ENCODE assay signal across 14 mouse cellular contexts in genomic region chr2:161148428-161149020, GRCm38 (mm10). TPM values are rescaled to one million over a fixed set of nuclear protein-coding genes. Genes with fewer than 3 reads are reported as not detected.
DNase-seq lines count a peak whose midpoint lies in the region; ATAC-seq lines count a peak whose summit lies in the region.
"Had no signal": no experiment of that assay in that cellular context is flagged by ENCODE, and none has a peak within 500 bp of the region (broad histone marks: within the 10 kb centered on the region; RNA-seq: fewer than 3 reads in every experiment).

No protein-coding gene starts in this region.

- peak; percentile 10 for DNase-seq in embryo, embryonic 10 days (ENCODE audit: low spot score)
- DNase-seq in embryo, embryonic 9.5 days (ENCODE audit: extremely low spot score) = no peak
- peak; percentile 19 for DNase-seq in retina, postnatal 1 day
- DNase-seq in retina, embryonic 14.5 days (ENCODE audit: low spot score) = no peak
- no peak for DNase-seq in left cerebral cortex, postnatal 36 days (ENCODE audit: low spot score in 2 of 2)
- DNase-seq in kidney, postnatal 36 days = no peak
- DNase-seq in left cerebral cortex, adult 8-10 months (ENCODE audit: low spot score in 2 of 2) = no peak
- DNase-seq: adrenal gland, postnatal 14 days; heart, adult 18-20 months; liver, embryonic 13.5 days; lung, postnatal 10 days had no signal

- 38% methylated on average over 3 of the region's 3 CpGs for WGBS in midbrain, embryonic 12.5 days

- no peak overlapping the region for H3K4me2 ChIP-seq in midbrain, embryonic 12.5 days (replicated peaks)
- H3K4me2 ChIP-seq: liver, embryonic 13.5 days had no signal

- no peaks in the 10 kb centered on the region for H3K27me3 ChIP-seq in midbrain, embryonic 12.5 days
- H3K27me3 ChIP-seq: liver, embryonic 13.5 days had no signal

- H3K4me1 ChIP-seq in midbrain, embryonic 12.5 days = peaks cover 19% of the 10 kb centered on the region
- H3K4me1 ChIP-seq: limb, embryonic 10.5 days; liver, embryonic 13.5 days had no signal

- no peaks in the 10 kb centered on the region for H3K36me3 ChIP-seq in midbrain, embryonic 12.5 days
- H3K36me3 ChIP-seq: limb, embryonic 10.5 days; liver, embryonic 13.5 days had no signal

- H3K9ac ChIP-seq in midbrain, embryonic 12.5 days (replicated peaks) = no peak overlapping the region
- H3K9ac ChIP-seq: liver, embryonic 13.5 days had no signal

- no peaks in the 10 kb centered on the region for H3K9me3 ChIP-seq in midbrain, embryonic 12.5 days
- H3K9me3 ChIP-seq: limb, embryonic 10.5 days; liver, embryonic 13.5 days had no signal

- no peak overlapping the region for H3K4me3 ChIP-seq in midbrain, embryonic 12.5 days
- H3K4me3 ChIP-seq: limb, embryonic 10.5 days; liver, embryonic 13.5 days had no signal

- intact Hi-C loops in left cerebral cortex, postnatal 36 days (cut with DNase I) = no loop called here

- H3K27ac ChIP-seq in midbrain, embryonic 12.5 days (replicated peaks) = 0 out of 2 replicates have a peak overlapping the region, but pooled peaks have one; percentile 4
- H3K27ac ChIP-seq: kidney, postnatal 0 days; limb, embryonic 10.5 days; liver, embryonic 13.5 days had no signal

- no peak for ATAC-seq in midbrain, embryonic 12.5 days (ENCODE audit: low FRiP score, low read depth)

RNA-seq across cellular contexts. Expression of gene Chd6, which starts 39.6 kb away (rescaled TPM):
- polyA plus RNA-seq in midbrain, embryonic 12.5 days (2016; fragmentation: Nextera tagmentation; extraction: Ambion mirVana) = 42.8 and 47.8 TPM in 2 replicates
- 10 to 100 TPM; 58.0 to 75.4 TPM for total RNA-seq in left cerebral cortex, postnatal 36 days (2021)
- total RNA-seq in left cerebral cortex, adult 8-10 months (2022) = 10 to 100 TPM; 62.9 to 77.7 (median 70.2) TPM

Comparison
In these comparisons a context has a peak if more than half of its experiments do, and no peak if none do; other contexts are left out.
1. DNase-seq: peak in embryo, embryonic 10 days (single experiment) and retina, postnatal 1 day (single experiment); none in embryo, embryonic 9.5 days (single experiment), retina, embryonic 14.5 days (single experiment), left cerebral cortex, postnatal 36 days (0 of 2), kidney, postnatal 36 days (0 of 2) and left cerebral cortex, adult 8-10 months (0 of 2).